Mouse (Mus musculus) mesoderm, embryonic 11.5 days (tissue): ENCODE data around the gene Spesp1.

Experiments
- DNase-seq: peaks from one replicate; pipeline ENCODE4 v3.0.0-alpha.2; 2012; ENCODE audit warnings: low read depth, low spot score

The Spesp1 gene

GRCm38 (mm10) chr9:62246380-62246942 is 35.5 kb downstream of the Spesp1 start:
- no peak for DNase-seq

- peak; percentile 30 for DNase-seq
Measured at GRCm38 (mm10) chr9:62245612-62246379, 36.2 kb downstream of the Spesp1 start.

GRCm38 (mm10) chr9:62244612-62245010 is 37.4 kb downstream of the Spesp1 start:
- DNase-seq, result no peak

- DNase-seq, result peak; percentile 91
Measured at GRCm38 (mm10) chr9:62243991-62244611, 37.9 kb downstream of the Spesp1 start.

- no peak for DNase-seq
Measured at GRCm38 (mm10) chr9:62240036-62240435, 42.0 kb downstream of the Spesp1 start.

- DNase-seq, result peak; percentile 63
Measured at GRCm38 (mm10) chr9:62237381-62237980, 44.5 kb downstream of the Spesp1 start.

GRCm38 (mm10) chr9:62235501-62235900 is 46.5 kb downstream of the Spesp1 start:
- DNase-seq, result no peak

GRCm38 (mm10) chr9:62232649-62233048 is 49.4 kb downstream of the Spesp1 start:
- DNase-seq, result no peak

- DNase-seq, result no peak
Measured at GRCm38 (mm10) chr9:62231046-62231445, 51.0 kb downstream of the Spesp1 start.

GRCm38 (mm10) chr9:62229985-62230384 is 52.0 kb downstream of the Spesp1 start:
- DNase-seq, result no peak

- peak; percentile 68 for DNase-seq
Measured at GRCm38 (mm10) chr9:62222481-62222880, 59.5 kb downstream of the Spesp1 start.

GRCm38 (mm10) chr9:62222029-62222428 is 60.0 kb downstream of the Spesp1 start:
- no peak for DNase-seq
